Mouse (Mus musculus) heart, postnatal 0 days (tissue): ENCODE data around the gene Hnf4a.

Experiments
- CTCF ChIP-seq: IDR thresholded peaks from 2 replicates; pipeline ENCODE4 v1.5.1; 2016; ENCODE audit warnings: antibody characterized with exemption, control low read depth, low read depth
- EP300 ChIP-seq: IDR thresholded peaks from 2 replicates; pipeline ENCODE4 v1.6.1; 2016; ENCODE audit warnings: antibody characterized with exemption, low read depth

GRCm38 (mm10) chr2:163608008-163608407, 101.4 kb downstream of the Hnf4a start:
- no peak for TF ChIP-seq CTCF
- TF ChIP-seq EP300: no peak
